Mouse (Mus musculus) forebrain, embryonic 14.5 days (tissue): ENCODE measurements at regions not wholly inside any gene's neighbourhood (a gene's known extent, or its start where the extent isn't known, plus 50 kb on each side); places are given as distances from the start of the nearest gene placed in this dataset.
A peak's percentile ranks its signal among the peaks of the same experiment; 100 is the strongest.
"Not testable (repeated sequence)": the region's sequence is repeated elsewhere in the genome, so short reads cannot be mapped to it uniquely, and the experiment has no call there.

Source experiments
- ATAC-seq: fragments of 200-750 bp; cut with Nextera tagmentation; 2 replicates; pipeline ENCODE4 v1.8.0; 2017; ENCODE audit warnings: mild to moderate bottlenecking, moderate library complexity
- DNase-seq: peaks from one replicate; pipeline ENCODE4 v3.0.0-alpha.2; 2015; ENCODE audit warnings: low spot score
- H3K27ac ChIP-seq: fragments of 300-500 bp; sonication (generic); 2 replicates; pipeline ENCODE4 v1.5.1; 2014; ENCODE audit warnings: low read depth, mild to moderate bottlenecking, control low read depth, low read length, moderate library complexity
- H3K27me3 ChIP-seq: fragments of 300-500 bp; sonication (generic); replicated peaks from 2 replicates; pipeline ENCODE4 v1.6.1; 2014; ENCODE audit warnings: low read length, control low read depth, mixed read lengths; ENCODE audit not compliant: control insufficient read depth, insufficient read depth
- H3K36me3 ChIP-seq: fragments of 300-500 bp; sonication (generic); 2 replicates; pipeline ENCODE4 v1.6.1; 2014; ENCODE audit warnings: low read length, control low read depth; ENCODE audit not compliant: control insufficient read depth, insufficient read depth
- H3K4me1 ChIP-seq: fragments of 300-500 bp; sonication (generic); 2 replicates; pipeline ENCODE4 v1.6.1; 2014; ENCODE audit warnings: antibody characterized with exemption, low read length, control low read depth; ENCODE audit not compliant: control insufficient read depth, insufficient read depth
- H3K4me2 ChIP-seq: fragments of 300-500 bp; sonication (generic); 2 replicates; pipeline ENCODE4 v1.6.1; 2014; ENCODE audit warnings: mild to moderate bottlenecking, control low read depth, low read length
- H3K4me3 ChIP-seq: fragments of 300-500 bp; sonication (generic); 2 replicates; pipeline ENCODE4 v1.5.1; 2014; ENCODE audit warnings: low read depth, low read length, control low read depth
- H3K9ac ChIP-seq: fragments of 300-500 bp; sonication (generic); 2 replicates; pipeline ENCODE4 v1.6.1; 2014; ENCODE audit warnings: mild to moderate bottlenecking, low read length, control low read depth, moderate library complexity
- H3K9me3 ChIP-seq: fragments of 300-500 bp; sonication (generic); replicated peaks from 2 replicates; pipeline ENCODE4 v1.6.1; 2016; ENCODE audit warnings: low read length, control low read depth, mixed read lengths; ENCODE audit not compliant: control insufficient read depth
- WGBS: fragments of 180-500 bp; shearing (Covaris S2); extraction: QIAGEN DNeasy Blood & Tissue Kit; methylation state at CpG from one replicate; pipeline ENCODE4 v1.1.7; 2014; 5-methylcytosine and 5-hydroxymethylcytosine counted together

GRCm38 (mm10) chr2:71597956-71598355 is 51.4 kb upstream of the Dlx2 start:
- Histone ChIP-seq H3K4me3 (no peak overlapping the region), H3K27me3 (no peaks in the 10 kb centered on the region), H3K4me2 (no peak overlapping the region), H3K4me1 (no peaks in the 10 kb centered on the region; the same call in 1 of the 2 replicates), H3K9me3 (no peaks in the 10 kb centered on the region), H3K36me3 (no peaks in the 10 kb centered on the region), H3K9ac (no peak overlapping the region), H3K27ac (no peak overlapping the region)
- WGBS, result 79% methylated on average over 5 of the region's 5 CpGs
- ATAC-seq (no peak), DNase-seq (no peak)

GRCm38 (mm10) chr2:71598368-71598767 is 51.8 kb upstream of the Dlx2 start:
- Histone ChIP-seq H3K27ac (no peak overlapping the region), H3K4me1 (no peaks in the 10 kb centered on the region; the same call in 1 of the 2 replicates), H3K27me3 (no peaks in the 10 kb centered on the region), H3K9ac (no peak overlapping the region), H3K36me3 (no peaks in the 10 kb centered on the region), H3K4me3 (no peak overlapping the region), H3K9me3 (no peaks in the 10 kb centered on the region), H3K4me2 (no peak overlapping the region)
- 62% methylated on average over 10 of the region's 10 CpGs for WGBS
- ATAC-seq, result no peak; the same call in 1 of the 2 replicates
- no peak for DNase-seq

GRCm38 (mm10) chr2:71598778-71599177 is 52.2 kb upstream of the Dlx2 start:
- Histone ChIP-seq H3K9ac (no peak overlapping the region), H3K4me3 (no peak overlapping the region), H3K36me3 (no peaks in the 10 kb centered on the region), H3K27me3 (no peaks in the 10 kb centered on the region), H3K9me3 (no peaks in the 10 kb centered on the region), H3K27ac (no peak overlapping the region), H3K4me1 (no peaks in the 10 kb centered on the region; the same call in 1 of the 2 replicates), H3K4me2 (no peak overlapping the region)
- 18% methylated on average over 5 of the region's 5 CpGs for WGBS
- peak; percentile 84 for ATAC-seq
- DNase-seq, result peak; percentile 94

GRCm38 (mm10) chr2:71600213-71600612 is 53.7 kb upstream of the Dlx2 start:
- 69% methylated on average over 7 of the region's 7 CpGs for WGBS
- H3K27ac ChIP-seq, result no peak overlapping the region
- ATAC-seq, result no peak
- no peaks in the 10 kb centered on the region for H3K27me3 ChIP-seq
- no peak overlapping the region for H3K4me2 ChIP-seq
- H3K9me3 ChIP-seq, result no peaks in the 10 kb centered on the region
- H3K36me3 ChIP-seq, result no peaks in the 10 kb centered on the region
- H3K9ac ChIP-seq, result no peak overlapping the region
- no peaks in the 10 kb centered on the region; the same call in 1 of the 2 replicates for H3K4me1 ChIP-seq
- DNase-seq, result no peak
- H3K4me3 ChIP-seq, result no peak overlapping the region

- Histone ChIP-seq H3K4me2 (no peak overlapping the region), H3K9me3 (no peaks in the 10 kb centered on the region), H3K27me3 (no peaks in the 10 kb centered on the region), H3K4me3 (no peak overlapping the region), H3K36me3 (no peaks in the 10 kb centered on the region), H3K27ac (no peak overlapping the region), H3K4me1 (no peaks in the 10 kb centered on the region; the same call in 1 of the 2 replicates), H3K9ac (no peak overlapping the region)
- DNase-seq (peak; percentile 63), ATAC-seq (0 out of 2 replicates have a peak, but pooled peaks have one; percentile 38)
- WGBS, result 29% methylated on average over 1 of the region's 1 CpGs
These were observed 54.4 kb upstream of the Dlx2 start for GRCm38 (mm10) chr2:71600999-71601398.

GRCm38 (mm10) chr2:71603796-71604195 is 57.2 kb upstream of the Dlx2 start:
- WGBS, result 91% methylated on average over 8 of the region's 8 CpGs

GRCm38 (mm10) chr2:71605606-71606005 is 59.1 kb upstream of the Dlx2 start:
- Histone ChIP-seq H3K36me3 (no peaks in the 10 kb centered on the region), H3K9ac (no peak overlapping the region), H3K4me1 (peaks cover 7% of the 10 kb centered on the region), H3K9me3 (no peaks in the 10 kb centered on the region), H3K27me3 (no peaks in the 10 kb centered on the region), H3K4me2 (no peak overlapping the region), H3K4me3 (no peak overlapping the region), H3K27ac (no peak overlapping the region)
- WGBS, result 96% methylated on average over 1 of the region's 1 CpGs
- ATAC-seq (no peak), DNase-seq (no peak)

More at GRCm38 (mm10) chr2:71603796-71604195, 57.2 kb upstream of the Dlx2 start:
- H3K4me2 ChIP-seq, ATAC-seq, H3K9ac ChIP-seq, H3K4me1 ChIP-seq, DNase-seq, H3K27ac ChIP-seq, H3K36me3 ChIP-seq, H3K27me3 ChIP-seq, H3K9me3 ChIP-seq, H3K4me3 ChIP-seq: not testable (repeated sequence)

GRCm38 (mm10) chr2:71607087-71607502 is 60.5 kb upstream of the Dlx2 start:
- ATAC-seq (no peak), DNase-seq (no peak)
- WGBS, result 93% methylated on average over 3 of the region's 3 CpGs
- no peaks in the 10 kb centered on the region for H3K9me3 ChIP-seq
- H3K4me3 ChIP-seq, result no peak overlapping the region
- H3K9ac ChIP-seq, result no peak overlapping the region
- H3K27ac ChIP-seq, result no peak overlapping the region
- H3K4me1 ChIP-seq, result peaks cover 13% of the 10 kb centered on the region
- H3K4me2 ChIP-seq, result no peak overlapping the region
- H3K36me3 ChIP-seq, result no peaks in the 10 kb centered on the region
- no peaks in the 10 kb centered on the region for H3K27me3 ChIP-seq

GRCm38 (mm10) chr2:71613216-71613615 is 66.7 kb upstream of the Dlx2 start:
- 14% methylated on average over 2 of the region's 2 CpGs for WGBS
- H3K9me3 ChIP-seq, result no peaks in the 10 kb centered on the region
- peak overlapping the region; percentile 22; the same call in 1 of the 2 replicates for H3K9ac ChIP-seq
- peak overlapping the region; percentile 46; the same call in 1 of the 2 replicates for H3K27ac ChIP-seq
- no peaks in the 10 kb centered on the region for H3K27me3 ChIP-seq
- H3K4me2 ChIP-seq, result peak overlapping the region; percentile 12
- H3K36me3 ChIP-seq, result no peaks in the 10 kb centered on the region
- ATAC-seq, result no peak
- peaks cover 20% of the 10 kb centered on the region for H3K4me1 ChIP-seq
- DNase-seq, result no peak
- no peak overlapping the region for H3K4me3 ChIP-seq
